Mouse (Mus musculus) gastrocnemius, adult 2 months (tissue): ENCODE data around the gene Gm5868. TPM values are rescaled to one million over a fixed set of nuclear protein-coding genes. Genes with fewer than 3 reads are reported as not detected.
"Not testable (repeated sequence)": the region's sequence is repeated elsewhere in the genome, so short reads cannot be mapped to it uniquely, and the experiment has no call there.

Experiments used
- DNase-seq: peaks from one replicate; pipeline ENCODE4 v3.0.0; 2022
- H3K27ac ChIP-seq: fragments of 200-600 bp; 2 replicates; pipeline ENCODE4 v1.8.1; 2022; ENCODE audit warnings: mild to moderate bottlenecking
- H3K4me3 ChIP-seq: fragments of 200-600 bp; 2 replicates; pipeline ENCODE4 v1.8.1; 2022; ENCODE audit warnings: mild to moderate bottlenecking, moderate library complexity
- CTCF ChIP-seq: fragments of 200-600 bp; IDR thresholded peaks from 2 replicates; pipeline ENCODE4 v1.8.1; 2022; ENCODE audit warnings: antibody characterized with exemption, mild to moderate bottlenecking, moderate library complexity
- intact Hi-C: fragments of 180-260 bp; cut with DNase I; formaldehyde crosslinking; loops from one replicate; pipeline ENCODE4 v1.15.1; 2025
- long read RNA-seq, 2 experiments: library from polyadenylated mRNA; stranded (forward); transcript quantifications; one replicate each; pipeline ENCODE4 v2.0.0; 2021
- total RNA-seq, 2 experiments: library from RNA; stranded (reverse); gene quantifications; 2 replicates each; pipeline ENCODE4 v1.2.3; 2021

Gm5868 gene
- not detected for total RNA-seq
- long read RNA-seq, experiment 1, result 0 reads
- long read RNA-seq, experiment 2, result 0 reads

GRCm38 (mm10) chr5:72587192-72587681 lies at the start of gene Gm5868:
TSS of gene Gm5868 (minus strand) at chr5:72587551.
- intact Hi-C loops, result no loop called here
- no peak for DNase-seq
- TF ChIP-seq CTCF, result no peak
- peak within 1 kb of the TSS; percentile 47 for H3K4me3 ChIP-seq
- no peak within 1 kb of the TSS for H3K27ac ChIP-seq

- intact Hi-C loops, result no loop called here
- DNase-seq, result no peak
- no peak for TF ChIP-seq CTCF
- Histone ChIP-seq H3K4me3 (no peak overlapping the region), H3K27ac (no peak overlapping the region)
These were observed 49.2 kb upstream of the Gm5868 start for GRCm38 (mm10) chr5:72636576-72636975.

GRCm38 (mm10) chr5:72636122-72636521 lies 48.8 kb upstream of the Gm5868 start:
- Histone ChIP-seq H3K27ac (no peak overlapping the region), H3K4me3 (no peak overlapping the region)
- TF ChIP-seq CTCF, result no peak
- intact Hi-C loops, result no loop called here
- no peak for DNase-seq

- Histone ChIP-seq H3K27ac (no peak overlapping the region), H3K4me3 (no peak overlapping the region)
- TF ChIP-seq CTCF, result no peak
- no peak for DNase-seq
- intact Hi-C loops, result no loop called here
These were observed 47.5 kb upstream of the Gm5868 start for GRCm38 (mm10) chr5:72634791-72635271.

- TF ChIP-seq CTCF, result no peak
- Histone ChIP-seq H3K27ac (no peak overlapping the region), H3K4me3 (no peak overlapping the region)
- DNase-seq, result no peak
- intact Hi-C loops, result no loop called here
These were observed 42.7 kb upstream of the Gm5868 start for GRCm38 (mm10) chr5:72630026-72630425.

DNA sequence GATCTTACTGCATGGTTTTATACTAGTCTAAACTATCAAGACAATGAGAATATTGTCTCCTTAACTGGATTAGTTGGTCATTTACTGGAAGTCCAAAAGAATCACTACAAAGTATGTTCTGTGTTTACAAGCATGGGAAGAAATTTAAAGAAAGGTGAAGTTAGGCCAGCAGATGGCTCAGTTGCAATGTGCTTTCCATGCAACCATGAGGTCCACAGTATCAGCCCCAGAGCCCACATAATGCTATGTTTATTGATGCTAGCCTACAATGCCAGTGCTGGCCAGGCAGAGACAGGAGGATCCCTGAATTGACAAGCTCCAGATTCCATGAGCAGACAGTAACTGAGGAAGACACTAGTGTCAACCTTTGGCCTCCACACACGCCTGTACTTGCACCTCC lies 33.7 kb upstream of the Gm5868 start:
- Histone ChIP-seq H3K4me3 (no peak overlapping the region), H3K27ac (no peak overlapping the region)
- intact Hi-C loops, result no loop called here
- TF ChIP-seq CTCF, result no peak
- DNase-seq, result no peak

DNA sequence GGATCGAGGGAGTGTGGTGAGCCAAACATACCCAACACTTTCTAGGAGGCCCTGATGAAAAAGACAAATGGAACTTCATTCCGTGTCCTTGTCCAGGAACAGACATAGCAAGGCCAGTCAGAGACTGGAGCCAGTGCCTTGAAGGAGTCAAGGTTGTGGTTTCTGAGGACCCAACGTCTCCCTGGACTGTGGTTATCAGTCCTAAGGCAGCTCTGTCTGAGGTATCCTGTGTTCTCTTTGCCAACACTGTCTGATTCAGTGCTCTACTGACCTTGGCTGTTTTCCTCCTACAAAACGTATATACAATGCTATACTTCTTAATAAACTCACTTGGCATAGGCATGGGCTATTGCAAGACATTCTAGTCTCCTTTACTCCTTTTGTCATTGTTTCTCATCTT lies 30.1 kb upstream of the Gm5868 start:
- TF ChIP-seq CTCF, result no peak
- H3K27ac ChIP-seq, result no peak overlapping the region
- intact Hi-C loops, result no loop called here
- no peak overlapping the region for H3K4me3 ChIP-seq
- DNase-seq, result no peak

DNA sequence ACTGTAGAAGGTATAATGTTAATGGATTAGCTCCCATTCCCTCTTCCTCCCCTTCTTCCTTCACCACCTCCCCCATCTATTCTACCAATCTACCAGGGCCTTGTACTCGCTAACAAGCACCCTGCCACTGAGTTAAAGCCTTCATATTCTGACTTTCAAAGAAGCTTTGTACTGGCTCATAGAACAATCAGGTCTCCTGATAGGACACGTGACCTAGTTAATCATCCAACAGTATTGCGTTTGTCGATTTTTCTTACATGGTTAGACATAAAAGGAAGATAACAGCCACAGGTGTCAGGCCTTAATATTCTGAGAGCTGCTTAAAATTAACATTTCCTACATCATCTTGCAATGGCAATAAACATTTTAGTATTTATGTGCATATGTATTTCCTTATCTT lies 15.8 kb upstream of the Gm5868 start:
- no peak for TF ChIP-seq CTCF

DNA sequence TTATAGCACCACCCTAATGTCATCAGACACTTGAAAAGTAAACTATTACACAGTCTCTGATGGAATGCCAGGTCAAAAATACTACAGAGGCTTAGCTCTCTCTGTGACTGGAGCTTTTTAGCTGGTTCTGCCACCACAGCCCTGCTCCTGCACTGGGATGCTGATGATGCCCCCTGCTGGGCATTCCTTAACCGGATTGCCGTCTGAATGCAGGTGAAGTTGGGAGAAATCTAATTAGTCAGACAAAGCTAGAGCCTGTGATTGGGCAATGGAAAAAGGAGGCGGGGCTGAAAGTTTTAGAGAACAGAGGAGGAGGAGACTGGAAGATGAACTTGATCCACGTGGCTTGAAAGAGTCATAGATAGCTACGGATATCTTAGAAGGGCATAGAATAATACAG lies 13.7 kb upstream of the Gm5868 start:
- Histone ChIP-seq H3K4me3 (no peak overlapping the region), H3K27ac (no peak overlapping the region)
- TF ChIP-seq CTCF, result peak; percentile 49
- DNase-seq, result peak; percentile 40
- intact Hi-C loops, result no loop called here

More for the DNA sequence above, 15.8 kb upstream of the Gm5868 start:
- Histone ChIP-seq H3K27ac (no peak overlapping the region), H3K4me3 (no peak overlapping the region)
- no peak for DNase-seq
- intact Hi-C loops, result no loop called here

DNA sequence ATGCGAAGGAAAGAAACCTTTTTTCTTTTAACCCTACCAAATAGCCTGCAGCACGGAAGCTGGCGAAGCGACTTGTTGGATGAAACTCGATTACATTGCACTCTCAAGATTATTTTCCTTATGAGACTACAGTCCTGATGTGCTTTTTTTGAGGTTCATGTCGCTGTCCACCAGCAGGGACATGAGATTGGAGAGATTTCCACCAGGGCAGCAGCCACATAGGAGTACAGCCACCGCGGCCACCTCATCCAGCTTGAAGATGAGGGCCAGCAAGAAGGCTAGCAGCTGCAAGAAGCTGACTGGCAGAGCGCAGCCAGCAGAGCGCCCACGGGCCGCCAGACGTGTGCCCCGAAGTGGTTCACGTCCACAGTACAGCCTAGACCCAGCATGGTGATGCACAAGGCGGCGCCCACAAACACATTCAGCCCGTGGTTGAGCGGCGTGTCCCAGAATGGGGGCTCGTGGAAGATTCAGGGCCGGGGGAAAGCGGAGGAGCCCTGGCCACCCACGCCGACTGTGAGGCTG lies 622 bp downstream of the Gm5868 start:
- DNase-seq, H3K27ac ChIP-seq, H3K4me3 ChIP-seq, intact Hi-C loops: not testable (repeated sequence)

- H3K4me3 ChIP-seq, intact Hi-C loops, H3K27ac ChIP-seq, DNase-seq: not testable (repeated sequence)
- peak; percentile 21; the same call in 1 of the 2 replicates for TF ChIP-seq CTCF
These were observed 1.2 kb downstream of the Gm5868 start for GRCm38 (mm10) chr5:72586122-72586521.

DNA sequence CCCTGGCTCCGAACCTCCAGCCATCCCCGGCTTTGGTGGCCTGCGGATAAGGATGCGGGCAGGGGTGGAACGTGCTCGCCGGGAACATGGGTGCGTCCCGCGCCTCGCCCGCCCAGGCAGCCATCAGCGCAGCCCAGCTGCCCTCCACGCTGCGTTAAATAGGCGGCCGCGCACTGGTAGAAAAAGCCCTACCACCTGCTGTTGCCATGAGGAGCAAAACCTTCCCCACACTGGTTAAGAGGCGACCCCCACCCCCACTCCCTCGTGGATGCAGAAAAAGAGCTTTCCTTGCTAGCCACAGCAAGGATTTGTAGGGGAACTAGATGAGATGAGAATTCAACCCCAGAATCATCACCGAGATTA lies 6.4 kb downstream of the Gm5868 start, which contains the start of gene Zar1:
Gene Zar1 (minus strand): TSS at position 285 of the 363 bp plus-strand sequence.
- H3K4me3 ChIP-seq, result peak within 1 kb of the TSS; percentile 61
- intact Hi-C loops, result loop anchor here (5.0 kb wide), 1 partner anchor 426 kb away; the partner anchor contains the start of gene Slc10a4
- H3K27ac ChIP-seq, DNase-seq: not testable (repeated sequence)

DNA sequence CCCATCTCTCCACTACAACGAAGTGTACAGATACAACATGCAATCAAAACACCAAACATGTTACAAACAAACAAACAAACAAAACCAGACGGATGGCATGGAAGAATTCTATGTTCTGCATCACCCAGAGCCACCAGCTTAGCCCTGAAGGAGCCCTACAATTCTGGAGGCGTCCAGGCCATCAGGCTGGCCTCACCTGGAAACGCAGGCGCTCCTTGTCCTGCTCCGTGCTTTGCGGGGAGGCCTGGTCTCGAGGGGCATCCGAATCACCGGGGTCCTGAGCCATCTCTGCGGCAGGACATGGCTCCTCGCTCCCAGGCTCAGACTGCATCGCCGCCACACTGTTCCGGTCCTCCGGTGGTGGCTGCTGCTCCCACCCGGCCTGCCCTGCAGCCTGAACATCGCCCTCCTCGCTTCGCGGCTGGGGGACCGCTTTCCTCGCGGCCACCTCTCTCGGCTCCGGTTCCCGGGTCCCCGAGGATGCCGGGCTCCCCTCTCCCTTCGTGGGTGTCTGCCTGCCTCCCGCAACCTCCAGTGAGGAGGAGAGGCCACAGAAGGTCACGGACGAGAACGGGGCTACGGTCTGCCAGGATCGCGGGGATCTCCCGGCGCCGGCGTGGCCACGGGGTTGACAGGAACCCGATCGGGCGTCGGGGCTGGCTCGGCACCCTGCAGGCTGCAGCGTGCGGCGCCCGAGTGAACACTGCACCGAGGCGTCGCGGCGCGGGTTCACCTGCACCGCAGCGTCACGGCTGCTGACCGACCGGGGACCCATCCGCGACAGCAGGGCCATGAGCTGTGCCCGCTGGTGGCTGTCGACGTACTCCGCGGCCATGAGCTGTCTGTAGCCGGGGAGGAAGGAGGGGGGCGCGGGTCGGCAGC lies 7.0 kb downstream of the Gm5868 start:
- H3K4me3 ChIP-seq, result peak overlapping the region; percentile 61
- intact Hi-C loops, result loop anchor here (5.0 kb wide), 1 partner anchor 427 kb away; the partner anchor contains the start of gene Slc10a4
- not testable (repeated sequence) for H3K27ac ChIP-seq, DNase-seq

DNA sequence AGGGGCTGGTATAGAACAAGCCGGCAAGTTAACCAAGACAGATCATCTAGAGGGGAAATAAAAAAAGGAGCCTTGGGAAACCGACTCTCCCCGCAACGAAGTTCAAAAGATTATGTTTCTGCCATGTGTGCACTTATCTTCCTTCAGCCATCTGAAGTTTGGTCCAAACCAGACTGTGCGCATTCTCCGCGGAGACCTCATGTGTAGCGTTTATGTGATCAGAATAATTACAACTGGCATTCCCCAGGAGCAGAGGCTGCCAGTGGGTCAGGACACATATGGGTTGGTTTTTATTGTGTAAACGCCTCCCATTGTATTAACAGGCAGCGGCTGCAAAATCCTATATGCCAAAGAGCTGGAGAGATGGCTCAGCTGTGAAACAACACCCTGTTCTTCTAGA lies 7.8 kb downstream of the Gm5868 start:
- DNase-seq, H3K4me3 ChIP-seq, intact Hi-C loops, H3K27ac ChIP-seq: not testable (repeated sequence)
